Mouse (Mus musculus): Measurements from ENCODE around the gene Hhipl1.

Hhipl1 gene

GRCm38 (mm10) chr12:108313244-108313772, 7.2 kb downstream of the Hhipl1 start:
- DNase-seq (ENCODE audit: low spot score): no peak

DNA sequence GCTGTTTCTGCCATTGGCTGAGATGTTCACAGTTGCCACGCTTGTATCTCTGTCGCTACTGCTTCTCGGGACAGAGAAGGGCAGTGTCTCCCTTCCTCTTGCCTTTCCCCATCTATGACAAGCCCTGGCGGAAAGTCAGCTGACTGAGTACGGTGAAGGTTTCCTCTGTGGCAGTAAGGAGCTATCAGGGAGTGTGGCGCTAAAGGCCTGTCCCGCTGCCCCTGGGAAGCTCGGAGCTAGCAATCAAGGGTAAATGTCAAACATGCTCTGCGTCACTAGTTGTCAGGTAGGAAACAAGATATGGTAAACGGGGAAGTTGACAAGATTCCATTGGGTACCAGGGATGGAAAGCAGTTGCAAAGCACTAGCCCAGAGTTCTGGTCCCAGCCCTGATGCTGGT, 9.7 kb downstream of the Hhipl1 start:
- no peak for DNase-seq (ENCODE audit: low spot score)

DNA sequence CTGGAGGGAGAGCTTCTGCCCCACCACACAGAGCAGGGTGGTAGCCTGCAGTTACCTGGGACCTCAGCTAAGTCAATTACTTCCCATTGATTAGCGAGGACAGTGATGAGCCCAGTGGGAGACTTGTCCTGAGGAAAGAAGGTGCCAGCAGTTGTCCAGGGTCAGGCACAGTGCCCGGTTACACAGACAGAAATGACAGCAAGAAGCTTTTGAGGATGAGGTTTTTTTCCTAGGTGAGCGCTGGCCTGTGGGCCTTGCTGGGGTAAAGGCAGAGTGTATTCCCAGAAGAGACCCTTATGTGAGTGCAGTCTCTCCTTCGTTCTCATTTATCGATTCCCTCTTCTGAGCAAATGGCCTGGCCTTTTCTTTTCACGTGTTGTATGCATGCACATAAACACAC, 10.6 kb downstream of the Hhipl1 start:
- DNase-seq (ENCODE audit: low spot score): no peak

- DNase-seq (ENCODE audit: low spot score): no peak
These were observed 11.2 kb downstream of the Hhipl1 start for GRCm38 (mm10) chr12:108317201-108317738.

DNA sequence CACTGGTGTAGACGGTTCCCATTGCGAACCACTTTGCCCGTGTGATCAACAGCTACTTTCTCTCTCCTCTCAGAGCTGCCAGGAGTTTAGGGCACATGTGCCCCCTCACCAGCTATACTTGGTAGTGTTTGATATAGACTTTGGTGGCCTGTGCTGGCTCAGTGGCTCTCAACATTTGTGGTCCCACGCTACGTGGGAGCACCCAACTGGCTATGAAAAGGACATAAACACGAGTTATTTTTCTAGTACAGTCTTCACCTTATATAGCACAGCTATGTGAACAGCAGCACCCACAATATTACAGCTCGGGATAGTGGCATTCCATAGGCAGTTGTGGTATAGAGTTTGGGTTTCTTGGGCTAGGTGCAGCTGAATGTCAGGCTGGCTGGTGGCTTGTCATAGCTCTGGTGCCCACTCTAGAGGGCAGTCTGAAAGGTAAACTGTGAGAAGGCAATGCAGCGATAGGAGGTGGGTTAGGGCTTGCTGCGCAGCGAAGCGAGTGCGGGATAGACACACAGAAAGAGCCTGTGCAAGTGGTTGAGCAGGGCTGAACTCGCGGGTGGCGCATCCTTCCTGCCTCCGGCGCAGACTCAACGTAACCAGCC, 11.9 kb downstream of the Hhipl1 start:
- DNase-seq (ENCODE audit: low spot score): no peak

GRCm38 (mm10) chr12:108318499-108318898, 12.4 kb downstream of the Hhipl1 start:
- no peak for DNase-seq (ENCODE audit: low spot score)

- DNase-seq (ENCODE audit: low spot score): no peak
These were observed 14.0 kb downstream of the Hhipl1 start for GRCm38 (mm10) chr12:108320096-108320495.

DNA sequence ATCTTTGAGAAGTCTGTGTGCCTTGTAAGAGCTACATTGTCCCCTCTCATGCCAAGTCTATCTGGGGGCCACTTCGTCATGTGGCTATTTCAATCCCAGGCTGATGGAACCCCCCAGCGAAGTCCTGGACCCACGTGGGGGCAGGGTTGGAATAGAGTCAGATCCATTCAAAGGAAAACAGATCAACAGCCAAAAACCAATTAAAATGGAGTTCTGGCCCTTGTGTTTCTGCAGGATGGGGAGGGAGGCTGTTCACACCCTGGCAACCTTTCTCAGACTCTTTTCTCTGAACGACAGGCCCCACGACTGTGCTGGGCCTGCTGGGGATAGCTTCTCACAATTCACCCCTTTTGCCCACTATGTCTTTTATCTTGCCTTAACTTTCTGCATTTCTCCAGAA, 20.3 kb downstream of the Hhipl1 start:
- DNase-seq (ENCODE audit: low spot score): no peak

GRCm38 (mm10) chr12:108327889-108328491, 21.9 kb downstream of the Hhipl1 start:
- DNase-seq (ENCODE audit: low spot score): no peak

DNA sequence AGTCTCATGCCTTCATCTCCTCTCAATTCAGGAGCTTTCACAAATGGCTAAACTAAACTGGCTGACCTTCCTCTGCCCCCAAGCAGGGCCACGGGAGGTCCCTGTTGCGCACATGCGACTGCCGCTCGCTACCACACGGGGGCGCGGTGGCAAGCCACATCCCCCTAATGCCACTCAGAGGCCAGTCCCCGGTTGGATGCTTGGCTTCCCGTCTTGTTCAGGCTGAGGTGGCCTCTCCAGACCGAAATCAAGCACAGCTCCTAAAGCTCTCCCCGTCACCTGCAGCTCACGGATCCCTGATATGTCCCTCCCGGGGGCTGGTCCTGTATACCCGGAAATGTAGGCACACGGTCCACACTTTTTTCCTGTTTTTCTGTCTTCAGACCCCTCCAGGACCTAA, 27.0 kb downstream of the Hhipl1 start:
- peak; percentile 87 for DNase-seq (ENCODE audit: low spot score)

- no peak for DNase-seq (ENCODE audit: low spot score)
These were observed 27.4 kb downstream of the Hhipl1 start for GRCm38 (mm10) chr12:108333481-108333882.

- DNase-seq (ENCODE audit: low spot score): peak; percentile 100
These were observed 27.9 kb downstream of the Hhipl1 start, which contains the start of gene Cyp46a1 for GRCm38 (mm10) chr12:108333895-108334445. Gene Cyp46a1 (plus strand): TSS chr12:108334381.

- DNase-seq (ENCODE audit: low spot score): no peak
These were observed 28.5 kb downstream of the Hhipl1 start for GRCm38 (mm10) chr12:108334529-108334928.

DNA sequence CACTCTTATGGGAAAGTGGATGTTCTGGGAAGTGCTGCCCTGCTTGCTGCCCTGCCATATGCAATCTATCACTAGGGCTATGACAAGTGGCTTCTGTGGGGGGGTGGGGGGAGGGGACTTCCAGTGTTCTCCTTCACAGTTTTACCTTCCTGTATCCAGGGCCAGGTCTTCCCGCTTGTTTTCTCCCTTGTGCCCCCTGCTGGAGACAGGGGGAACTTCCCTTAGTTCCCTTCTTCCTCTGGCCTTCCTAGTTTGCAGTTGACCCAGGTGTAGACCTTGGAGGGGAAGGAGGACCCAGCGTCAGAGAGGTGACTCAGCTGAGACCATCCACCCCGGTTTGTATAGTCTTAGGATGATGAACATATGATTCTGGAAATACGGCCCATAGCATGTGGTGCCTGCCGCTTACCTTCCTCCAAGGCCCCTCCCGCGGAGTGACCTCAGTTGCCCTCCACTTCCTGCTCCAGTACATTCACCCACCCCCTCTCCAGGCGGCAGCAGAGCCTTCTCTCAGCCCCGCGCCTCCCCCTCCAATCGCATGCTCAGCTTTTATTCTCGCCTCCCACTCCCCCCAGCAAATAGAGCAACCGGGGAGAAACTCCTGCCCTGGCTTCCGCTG, 32.6 kb downstream of the Hhipl1 start:
- DNase-seq (ENCODE audit: low spot score): peak; percentile 45

DNA sequence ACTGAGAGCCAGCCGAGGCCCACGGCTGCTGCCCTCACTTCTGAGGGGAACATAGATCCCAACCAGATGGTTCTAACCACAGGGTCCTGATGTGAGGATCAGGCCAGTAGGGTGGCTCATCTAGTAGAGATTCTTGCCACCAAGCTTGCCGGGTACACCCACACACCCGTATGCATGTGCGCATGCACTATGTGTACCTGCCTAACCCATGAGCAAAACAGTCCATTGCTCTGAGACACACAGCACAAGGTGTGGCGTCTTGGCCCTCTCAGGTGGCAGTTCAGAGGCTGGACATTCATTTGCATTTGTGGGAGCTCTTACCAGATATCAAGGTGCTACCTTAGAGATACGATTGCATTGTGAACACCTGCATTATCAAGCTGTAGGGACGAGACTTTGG, 42.1 kb downstream of the Hhipl1 start:
- no peak for DNase-seq (ENCODE audit: low spot score)

DNA sequence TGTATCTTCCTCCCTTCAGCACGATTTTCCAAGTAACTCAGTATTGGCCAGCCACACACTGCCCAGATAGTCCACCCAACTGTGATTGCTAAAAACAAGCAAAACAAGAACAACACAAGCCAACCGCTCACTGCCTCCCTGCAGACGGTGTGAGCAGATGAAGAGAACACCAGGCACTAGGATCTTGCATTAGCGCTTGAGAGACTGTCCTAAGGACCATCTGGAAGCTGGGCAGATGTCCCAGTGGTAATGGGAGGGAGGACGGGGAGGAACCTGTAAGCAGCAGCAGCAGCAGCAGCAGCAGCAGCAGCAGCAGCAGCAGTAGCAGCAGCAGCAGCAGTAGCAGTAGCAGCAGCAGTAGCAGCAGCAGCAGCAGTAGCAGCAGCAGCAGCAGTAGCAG, 43.0 kb downstream of the Hhipl1 start:
- DNase-seq (ENCODE audit: low spot score): no peak

DNA sequence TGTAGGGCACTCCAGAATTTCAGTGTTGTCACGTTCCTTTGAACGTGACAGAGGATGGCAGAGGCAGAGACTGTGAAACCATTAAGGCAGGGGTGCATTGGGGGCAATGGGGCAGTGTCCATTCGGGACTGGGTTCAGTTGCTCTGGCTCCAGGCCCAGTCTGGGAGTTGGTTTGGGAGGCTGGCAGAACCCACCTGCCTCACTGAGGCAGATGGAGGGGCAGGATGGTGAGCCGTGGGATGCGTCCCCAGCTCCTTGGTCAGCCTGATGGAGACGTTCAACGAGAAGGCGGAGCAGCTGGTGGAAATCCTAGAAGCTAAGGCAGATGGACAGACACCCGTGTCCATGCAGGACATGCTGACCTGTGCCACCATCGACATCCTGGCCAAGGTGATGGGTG, 44.9 kb downstream of the Hhipl1 start:
- no peak for DNase-seq (ENCODE audit: low spot score)

DNA sequence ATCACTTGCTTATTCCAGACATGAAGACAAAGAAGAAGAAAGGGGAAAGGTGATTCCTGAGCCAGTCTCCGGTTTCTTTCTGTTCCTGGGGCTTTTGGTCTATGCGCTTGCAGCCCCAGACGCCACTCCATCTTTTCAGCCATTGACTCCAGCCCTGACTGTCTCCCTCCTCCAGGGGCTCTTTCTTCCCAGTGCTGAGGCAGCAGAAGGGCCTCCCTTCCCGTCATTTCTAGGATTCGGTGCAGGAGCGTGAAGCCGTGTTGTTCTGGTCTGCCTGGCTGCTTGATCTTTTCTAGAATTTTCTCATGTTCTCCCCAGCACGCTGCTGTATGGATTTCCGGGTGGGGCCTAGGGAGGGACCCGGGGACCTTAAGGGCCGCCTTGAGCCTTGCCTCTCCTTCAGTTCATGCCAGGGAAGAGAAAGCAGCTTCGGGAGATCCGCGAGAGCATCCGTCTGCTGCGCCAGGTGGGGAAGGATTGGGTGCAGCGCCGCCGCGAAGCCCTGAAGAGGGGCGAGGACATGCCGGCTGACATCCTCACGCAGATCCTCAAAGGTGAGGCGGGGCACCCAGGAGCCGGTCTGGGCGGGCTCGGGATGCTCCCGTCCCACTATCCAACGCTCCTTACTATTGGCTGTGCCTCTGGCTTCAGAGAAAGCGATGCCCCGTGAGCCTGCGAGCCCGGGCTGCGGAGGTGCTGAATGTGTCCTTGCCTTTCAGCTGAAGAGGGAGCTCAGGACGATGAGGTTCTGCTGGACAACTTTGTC, 46.5 kb downstream of the Hhipl1 start:
- DNase-seq (ENCODE audit: low spot score): no peak

- DNase-seq (ENCODE audit: low spot score): no peak
These were observed 48.2 kb downstream of the Hhipl1 start for GRCm38 (mm10) chr12:108354284-108354683.

GRCm38 (mm10) chr12:108355271-108355670, 49.2 kb downstream of the Hhipl1 start:
- DNase-seq (ENCODE audit: low spot score): no peak

GRCm38 (mm10) chr12:108355986-108356385, 49.9 kb downstream of the Hhipl1 start:
- DNase-seq (ENCODE audit: low spot score): no peak

- DNase-seq (ENCODE audit: low spot score): peak; percentile 87
These were observed 57.7 kb downstream of the Hhipl1 start for GRCm38 (mm10) chr12:108363796-108364195.

All from urinary bladder, postnatal 14 days (tissue).